Mouse (Mus musculus) erythroblast, embryonic 14.5 days (primary cell): ENCODE results near the gene Adap2.

Source experiments
- GATA1 ChIP-seq: IDR thresholded peaks from 2 replicates; pipeline ENCODE4 v1.6.1; 2012; ENCODE audit warnings: low read length, inconsistent platforms, mixed read lengths
- TAL1 ChIP-seq: IDR thresholded peaks from 3 replicates; pipeline ENCODE4 v1.6.1; 2012; ENCODE audit warnings: low read length, inconsistent platforms, mixed read lengths

- TF ChIP-seq TAL1 (no peak), GATA1 (no peak)
These were observed 51.0 kb downstream of the Adap2 start for GRCm38 (mm10) chr11:80204941-80205340.
